Mouse (Mus musculus) heart, postnatal 36 days (tissue): ENCODE results near the gene Parvb. TPM values are rescaled to one million over a fixed set of nuclear protein-coding genes. Genes with fewer than 3 reads are reported as not detected.
"Not testable (repeated sequence)": the region's sequence is repeated elsewhere in the genome, so short reads cannot be mapped to it uniquely, and the experiment has no call there.

ENCODE experiments used
- DNase-seq, 2 experiments: peaks; one replicate each; pipeline ENCODE4 v3.0.0; 2021 to 2022
- intact Hi-C: fragments of 180-260 bp; cut with DNase I; formaldehyde crosslinking; loops from one replicate; pipeline ENCODE4 v1.15.1; 2025
- total RNA-seq, 2 experiments: library from RNA; stranded (reverse); gene quantifications; 2 replicates each; pipeline ENCODE4 v1.2.3; 2021

Gene Parvb
- total RNA-seq, 2 experiments from 2014 or later: 110 to 142 TPM

- no peak for DNase-seq
Measured at GRCm38 (mm10) chr15:84280712-84281347, 49.0 kb downstream of the Parvb start.

GRCm38 (mm10) chr15:84282206-84283085 lies 50.6 kb downstream of the Parvb start:
- intact Hi-C loops: no loop called here
- no peak for DNase-seq

More at GRCm38 (mm10) chr15:84280712-84281347, 49.0 kb downstream of the Parvb start:
- intact Hi-C loops: no loop called here

GRCm38 (mm10) chr15:84284059-84284458 lies 52.2 kb downstream of the Parvb start:
- intact Hi-C loops: loop anchor here (1.0 to 2.0 kb wide), 2 partner anchors 72 to 331 kb away; no protein-coding TSS in a partner anchor

GRCm38 (mm10) chr15:84285453-84285852 lies 53.6 kb downstream of the Parvb start:
- intact Hi-C loops: loop anchor here (2.0 kb wide), 1 partner anchor 329 kb away; no protein-coding TSS in a partner anchor
- DNase-seq: no peak

More at GRCm38 (mm10) chr15:84284059-84284458, 52.2 kb downstream of the Parvb start:
- peak; percentile 43 to 64 for DNase-seq

GRCm38 (mm10) chr15:84288953-84289352 lies 57.1 kb downstream of the Parvb start:
- intact Hi-C loops, DNase-seq: not testable (repeated sequence)

- intact Hi-C loops: no loop called here
Measured at GRCm38 (mm10) chr15:84291097-84291496, 59.3 kb downstream of the Parvb start.

GRCm38 (mm10) chr15:84293590-84293989 lies 61.7 kb downstream of the Parvb start:
- no peak for DNase-seq
- intact Hi-C loops: no loop called here

More at GRCm38 (mm10) chr15:84291097-84291496, 59.3 kb downstream of the Parvb start:
- no peak for DNase-seq

- intact Hi-C loops: no loop called here
- no peak for DNase-seq
Measured at GRCm38 (mm10) chr15:84294391-84294790, 62.5 kb downstream of the Parvb start.

GRCm38 (mm10) chr15:84295225-84295624 lies 63.4 kb downstream of the Parvb start:
- intact Hi-C loops: loop anchor here (5.0 kb wide), 1 partner anchor 122 kb away; no protein-coding TSS in a partner anchor
- DNase-seq: no peak

GRCm38 (mm10) chr15:84297454-84297853 lies 65.6 kb downstream of the Parvb start:
- intact Hi-C loops: loop anchor here (5.0 kb wide), 1 partner anchor 120 kb away; no protein-coding TSS in a partner anchor
- no peak for DNase-seq

- intact Hi-C loops: loop anchor here (5.0 kb wide), 1 partner anchor 118 kb away; no protein-coding TSS in a partner anchor
- DNase-seq: no peak
Measured at GRCm38 (mm10) chr15:84298804-84299370, 67.0 kb downstream of the Parvb start.

GRCm38 (mm10) chr15:84299662-84300333 lies 68.0 kb downstream of the Parvb start:
- intact Hi-C loops: loop anchor here (5.0 kb wide), 1 partner anchor 118 kb away; no protein-coding TSS in a partner anchor
- DNase-seq: no peak

- intact Hi-C loops: no loop called here
- no peak for DNase-seq
Measured at GRCm38 (mm10) chr15:84300591-84300990, 68.7 kb downstream of the Parvb start.

GRCm38 (mm10) chr15:84301026-84301425 lies 69.2 kb downstream of the Parvb start:
- DNase-seq: peak in 1 of 2 experiments; percentile 65
- intact Hi-C loops: no loop called here

GRCm38 (mm10) chr15:84301641-84302420 lies 70.0 kb downstream of the Parvb start:
- intact Hi-C loops: no loop called here
- DNase-seq: no peak

- no peak for DNase-seq
- intact Hi-C loops: no loop called here
Measured at GRCm38 (mm10) chr15:84303264-84303663, 71.4 kb downstream of the Parvb start.

GRCm38 (mm10) chr15:84305333-84305732 lies 73.5 kb downstream of the Parvb start:
- intact Hi-C loops: no loop called here
- no peak for DNase-seq

GRCm38 (mm10) chr15:84310271-84310670 lies 78.4 kb downstream of the Parvb start:
- no peak for DNase-seq

GRCm38 (mm10) chr15:84311295-84312085 lies 79.6 kb downstream of the Parvb start:
- intact Hi-C loops: no loop called here
- DNase-seq: no peak

More at GRCm38 (mm10) chr15:84310271-84310670, 78.4 kb downstream of the Parvb start:
- intact Hi-C loops: no loop called here
